Mouse (Mus musculus): ENCODE measurements around the gene R3hdm2. TPM values are rescaled to one million over a fixed set of nuclear protein-coding genes. Genes with fewer than 3 reads are reported as not detected.

Gene R3hdm2
- 58.6 and 110 TPM in 2 replicates for polyA plus RNA-seq (2012; rRNA removed)

GRCm38 (mm10) chr10:127380251-127380691, at the start of gene R3hdm2:
TSS of gene R3hdm2 (plus strand) at chr10:127380327.
- peak; percentile 98 for DNase-seq (ENCODE audit: low read depth)
- TF ChIP-seq CTCF (IDR thresholded peaks at IDR 0.05; ENCODE audit: borderline replicate concordance, extremely low read depth, insufficient read depth, insufficient read length) (no peak), POLR2A (IDR thresholded peaks at IDR 0.05; ENCODE audit: borderline replicate concordance, extremely low read depth, insufficient read depth, insufficient read length, poor library complexity, severe bottlenecking) (peak; percentile 83)

DNA sequence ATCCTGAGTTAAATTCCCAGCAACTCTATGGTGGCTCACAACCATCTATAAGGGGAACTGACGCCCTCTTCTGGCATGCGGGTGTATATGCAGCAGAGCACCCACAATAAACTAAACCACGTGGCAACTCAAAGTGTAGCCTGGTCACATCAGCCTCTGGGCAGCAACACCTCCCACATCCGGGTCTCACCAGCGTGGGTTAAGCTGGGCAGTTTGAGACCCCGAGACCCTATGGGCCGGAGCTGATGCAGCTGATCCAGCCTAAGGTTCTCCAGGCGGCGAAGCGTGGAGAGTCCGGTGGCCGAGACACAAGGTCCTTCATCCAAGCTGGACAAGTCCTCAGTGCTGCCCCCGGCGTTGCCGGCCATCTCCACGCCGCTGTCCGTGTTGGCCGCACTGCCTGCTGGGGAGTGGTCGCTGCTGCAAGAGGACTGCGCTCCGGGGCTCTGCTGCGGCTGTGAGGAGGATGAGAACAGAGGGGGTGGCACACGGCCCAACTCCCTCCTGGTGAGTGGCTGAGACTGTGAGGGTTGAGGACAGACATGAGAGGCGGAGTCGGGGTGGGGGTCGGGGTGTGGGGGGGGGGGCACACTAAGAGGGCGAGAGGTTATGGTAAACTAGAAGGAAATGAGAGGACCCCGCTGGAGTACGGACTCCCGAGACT, 47.8 kb upstream of the R3hdm2 start:
- peak; percentile 34; the same call in 1 of the 2 replicates for TF ChIP-seq CTCF (IDR thresholded peaks at IDR 0.05; ENCODE audit: borderline replicate concordance, extremely low read depth, insufficient read depth, insufficient read length)
- no peak for TF ChIP-seq POLR2A (IDR thresholded peaks at IDR 0.05; ENCODE audit: borderline replicate concordance, extremely low read depth, insufficient read depth, insufficient read length, poor library complexity, severe bottlenecking)
- DNase-seq (ENCODE audit: low read depth), result peak; percentile 42

- DNase-seq (ENCODE audit: low read depth), result no peak
- peak; percentile 21; the same call in 1 of the 2 replicates for TF ChIP-seq CTCF (IDR thresholded peaks at IDR 0.05; ENCODE audit: borderline replicate concordance, extremely low read depth, insufficient read depth, insufficient read length)
- TF ChIP-seq POLR2A (IDR thresholded peaks at IDR 0.05; ENCODE audit: borderline replicate concordance, extremely low read depth, insufficient read depth, insufficient read length, poor library complexity, severe bottlenecking), result no peak
Observed at GRCm38 (mm10) chr10:127333152-127333551, 47.0 kb upstream of the R3hdm2 start.

DNA sequence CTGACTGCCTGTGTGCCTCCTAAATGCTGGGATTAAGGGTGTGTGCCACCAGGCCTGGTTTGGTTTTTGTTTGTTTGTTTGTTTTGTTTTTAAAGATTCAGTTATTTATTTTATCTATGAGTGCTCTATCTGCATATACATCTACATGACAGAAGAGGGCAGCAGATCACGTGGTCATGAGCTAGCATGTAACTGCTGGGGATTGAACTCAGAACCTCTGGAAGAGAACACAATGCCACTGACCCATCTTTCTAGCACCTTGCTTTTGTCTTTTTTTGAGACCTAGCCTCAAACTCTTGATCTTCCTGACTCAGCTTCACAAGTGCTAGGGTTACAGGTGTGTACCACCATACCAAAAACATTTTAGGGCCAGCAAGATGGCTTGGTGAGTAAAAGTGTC, 44.9 kb upstream of the R3hdm2 start:
- TF ChIP-seq POLR2A (IDR thresholded peaks at IDR 0.05; ENCODE audit: borderline replicate concordance, extremely low read depth, insufficient read depth, insufficient read length, poor library complexity, severe bottlenecking), result no peak
- no peak for TF ChIP-seq CTCF (IDR thresholded peaks at IDR 0.05; ENCODE audit: borderline replicate concordance, extremely low read depth, insufficient read depth, insufficient read length)
- no peak for DNase-seq (ENCODE audit: low read depth)

- TF ChIP-seq POLR2A (IDR thresholded peaks at IDR 0.05; ENCODE audit: borderline replicate concordance, extremely low read depth, insufficient read depth, insufficient read length, poor library complexity, severe bottlenecking) (no peak), CTCF (IDR thresholded peaks at IDR 0.05; ENCODE audit: borderline replicate concordance, extremely low read depth, insufficient read depth, insufficient read length) (no peak)
- no peak for DNase-seq (ENCODE audit: low read depth)
Observed at GRCm38 (mm10) chr10:127336952-127337351, 43.2 kb upstream of the R3hdm2 start.

GRCm38 (mm10) chr10:127337536-127338099, 42.5 kb upstream of the R3hdm2 start:
- TF ChIP-seq POLR2A (IDR thresholded peaks at IDR 0.05; ENCODE audit: borderline replicate concordance, extremely low read depth, insufficient read depth, insufficient read length, poor library complexity, severe bottlenecking) (no peak), CTCF (IDR thresholded peaks at IDR 0.05; ENCODE audit: borderline replicate concordance, extremely low read depth, insufficient read depth, insufficient read length) (no peak)
- no peak for DNase-seq (ENCODE audit: low read depth)

- DNase-seq (ENCODE audit: low read depth), result peak; percentile 93
- TF ChIP-seq POLR2A (IDR thresholded peaks at IDR 0.05; ENCODE audit: borderline replicate concordance, extremely low read depth, insufficient read depth, insufficient read length, poor library complexity, severe bottlenecking) (no peak), CTCF (IDR thresholded peaks at IDR 0.05; ENCODE audit: borderline replicate concordance, extremely low read depth, insufficient read depth, insufficient read length) (peak; percentile 90)
Observed at GRCm38 (mm10) chr10:127338930-127339682, 41.0 kb upstream of the R3hdm2 start.

DNA sequence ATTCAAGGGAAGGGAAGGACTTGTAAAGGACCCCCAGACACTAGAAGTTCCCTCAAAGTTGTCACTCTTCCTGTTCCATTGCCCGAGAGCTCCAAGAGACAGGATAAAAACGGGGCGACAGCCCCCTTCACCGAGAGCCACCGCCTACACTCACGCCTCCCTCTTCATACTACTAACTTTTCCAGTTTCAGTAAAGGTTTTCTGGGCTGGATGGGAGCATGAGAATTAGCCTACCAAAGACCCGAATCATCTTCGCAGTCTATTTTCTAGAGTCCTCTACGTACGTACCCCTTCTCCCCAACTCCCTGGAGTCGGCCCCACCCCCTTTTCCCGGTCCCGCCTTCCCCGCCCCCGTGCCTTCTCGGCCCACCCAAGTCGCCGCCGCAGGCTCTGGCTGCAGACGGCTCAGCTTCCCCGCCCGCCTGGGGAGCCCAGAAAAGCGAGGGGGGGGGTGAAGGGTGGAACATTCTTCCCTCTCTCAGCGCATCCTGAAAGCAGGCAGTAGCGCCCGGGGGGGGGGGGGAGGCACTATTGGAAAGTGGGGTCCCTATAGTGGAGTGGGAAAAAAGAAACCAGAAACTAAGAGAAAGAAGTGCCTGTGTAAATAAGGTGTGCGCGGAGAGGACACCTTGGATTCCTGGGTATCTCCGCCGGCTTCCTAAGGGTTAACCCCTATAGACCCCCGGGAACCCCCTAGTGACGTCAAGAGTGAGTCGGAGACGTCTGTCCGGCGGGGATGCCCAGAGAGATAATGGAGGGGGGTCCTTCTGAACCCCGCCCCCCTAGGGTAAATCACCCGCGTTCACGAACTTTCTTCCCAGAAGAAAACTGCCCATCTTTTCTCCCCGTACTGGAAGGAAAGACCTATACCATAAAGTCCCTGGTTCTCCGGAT, 40.2 kb upstream of the R3hdm2 start:
- no peak for TF ChIP-seq CTCF (IDR thresholded peaks at IDR 0.05; ENCODE audit: borderline replicate concordance, extremely low read depth, insufficient read depth, insufficient read length)
- TF ChIP-seq POLR2A (IDR thresholded peaks at IDR 0.05; ENCODE audit: borderline replicate concordance, extremely low read depth, insufficient read depth, insufficient read length, poor library complexity, severe bottlenecking), result no peak
- peak; percentile 79 for DNase-seq (ENCODE audit: low read depth)

GRCm38 (mm10) chr10:127340577-127341359, 39.4 kb upstream of the R3hdm2 start:
- peak; percentile 56 for DNase-seq (ENCODE audit: low read depth)
- TF ChIP-seq CTCF (IDR thresholded peaks at IDR 0.05; ENCODE audit: borderline replicate concordance, extremely low read depth, insufficient read depth, insufficient read length), result no peak
- no peak for TF ChIP-seq POLR2A (IDR thresholded peaks at IDR 0.05; ENCODE audit: borderline replicate concordance, extremely low read depth, insufficient read depth, insufficient read length, poor library complexity, severe bottlenecking)

GRCm38 (mm10) chr10:127341360-127341690, 38.8 kb upstream of the R3hdm2 start:
- no peak for DNase-seq (ENCODE audit: low read depth)
- TF ChIP-seq POLR2A (IDR thresholded peaks at IDR 0.05; ENCODE audit: borderline replicate concordance, extremely low read depth, insufficient read depth, insufficient read length, poor library complexity, severe bottlenecking) (no peak), CTCF (IDR thresholded peaks at IDR 0.05; ENCODE audit: borderline replicate concordance, extremely low read depth, insufficient read depth, insufficient read length) (no peak)

Data from brain, embryonic 14.5 days (tissue).